Mouse (Mus musculus): Measurements from ENCODE around the gene Vtcn1.

- TF ChIP-seq POLR2A (IDR thresholded peaks at IDR 0.05; ENCODE audit: insufficient read depth, low read length) (no peak), CTCF (IDR thresholded peaks at IDR 0.05; ENCODE audit: low read depth, low read length) (no peak), EP300 (IDR thresholded peaks at IDR 0.05; ENCODE audit: insufficient read depth, low read depth, low read length) (no peak)
Observed at GRCm38 (mm10) chr3:100936201-100936600, 110.9 kb downstream of the Vtcn1 start.
